Mouse (Mus musculus) kidney, adult 18-20 months (tissue): ENCODE measurements around the gene Skap2.
A peak's percentile ranks its signal among the peaks of the same experiment; 100 is the strongest.

Source experiments
- DNase-seq: peaks from one replicate; pipeline ENCODE4 v3.0.0; 2021

Skap2 gene

GRCm38 (mm10) chr6:52004995-52005394 lies 7.4 kb downstream of the Skap2 start:
- no peak for DNase-seq

GRCm38 (mm10) chr6:52002676-52003075 lies 9.7 kb downstream of the Skap2 start:
- peak; percentile 27 for DNase-seq

GRCm38 (mm10) chr6:51999157-51999478 lies 13.2 kb downstream of the Skap2 start:
- no peak for DNase-seq

- no peak for DNase-seq
These were observed 13.8 kb downstream of the Skap2 start for GRCm38 (mm10) chr6:51998409-51999156.

GRCm38 (mm10) chr6:51987999-51988398 lies 24.4 kb downstream of the Skap2 start:
- DNase-seq: no peak

GRCm38 (mm10) chr6:51977638-51978037 lies 34.7 kb downstream of the Skap2 start:
- DNase-seq: no peak

GRCm38 (mm10) chr6:51975751-51976150 lies 36.6 kb downstream of the Skap2 start:
- DNase-seq: no peak

- DNase-seq: no peak
These were observed 53.4 kb downstream of the Skap2 start for GRCm38 (mm10) chr6:51958992-51959391.

- no peak for DNase-seq
These were observed 56.1 kb downstream of the Skap2 start for GRCm38 (mm10) chr6:51956048-51956792.

- no peak for DNase-seq
These were observed 64.7 kb downstream of the Skap2 start for GRCm38 (mm10) chr6:51947661-51948060.

GRCm38 (mm10) chr6:51944916-51945315 lies 67.4 kb downstream of the Skap2 start:
- no peak for DNase-seq

GRCm38 (mm10) chr6:51933998-51934397 lies 78.4 kb downstream of the Skap2 start:
- DNase-seq: no peak

- no peak for DNase-seq
These were observed 79.2 kb downstream of the Skap2 start for GRCm38 (mm10) chr6:51933034-51933611.

- DNase-seq: no peak
These were observed 85.2 kb downstream of the Skap2 start for GRCm38 (mm10) chr6:51927101-51927500.

- DNase-seq: no peak
These were observed 90.5 kb downstream of the Skap2 start for GRCm38 (mm10) chr6:51921831-51922230.

GRCm38 (mm10) chr6:51908495-51908894 lies 103.9 kb downstream of the Skap2 start:
- no peak for DNase-seq

- DNase-seq: no peak
These were observed 106.7 kb downstream of the Skap2 start for GRCm38 (mm10) chr6:51905659-51906058.

GRCm38 (mm10) chr6:51901544-51901943 lies 110.8 kb downstream of the Skap2 start:
- no peak for DNase-seq

GRCm38 (mm10) chr6:51898318-51898994 lies 113.9 kb downstream of the Skap2 start:
- no peak for DNase-seq

- no peak for DNase-seq
These were observed 116.6 kb downstream of the Skap2 start for GRCm38 (mm10) chr6:51895753-51896152.

GRCm38 (mm10) chr6:51894717-51895116 lies 117.6 kb downstream of the Skap2 start:
- no peak for DNase-seq

- DNase-seq: no peak
These were observed 122.0 kb downstream of the Skap2 start for GRCm38 (mm10) chr6:51890356-51890755.

- DNase-seq: no peak
These were observed 122.5 kb downstream of the Skap2 start for GRCm38 (mm10) chr6:51889824-51890223.
